24 mouse cellular contexts compared by ENCODE assay signal in the genomic region with DNA sequence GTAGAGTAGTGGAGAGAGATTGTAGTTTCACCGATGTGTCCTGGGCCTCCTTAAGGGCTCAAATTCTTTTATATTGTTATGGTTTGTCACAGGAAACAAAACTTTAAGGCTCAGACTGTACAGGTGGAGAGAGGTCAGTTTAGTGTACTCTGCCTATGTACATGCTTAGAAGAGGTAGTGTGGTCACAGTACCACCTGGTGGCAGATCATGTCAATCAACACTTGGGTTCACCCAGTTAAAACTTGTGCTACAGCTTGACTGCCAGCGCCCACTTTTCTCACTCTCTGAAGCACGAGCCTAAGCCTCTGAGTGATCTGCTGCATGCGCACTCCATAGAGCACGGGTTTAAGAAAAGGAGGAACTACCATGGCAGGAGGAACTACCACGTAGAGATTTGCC. TPM values are rescaled to one million over a fixed set of nuclear protein-coding genes. Genes with fewer than 3 reads are reported as not detected.
DNase-seq lines count a peak whose midpoint lies in the region; TF ChIP-seq lines count a peak whose summit lies in the region.
"Had no signal": no experiment of that assay in that cellular context is flagged by ENCODE, and none has a peak within 500 bp of the region (broad histone marks: within the 10 kb centered on the region; RNA-seq: fewer than 3 reads in every experiment).

No protein-coding gene starts in this region.

- no peak overlapping the region for H3K27ac ChIP-seq in layer of hippocampus, adult 2 months
- H3K27ac ChIP-seq: forebrain, embryonic 15.5 days; gastrocnemius, adult 2 months; heart, embryonic 10.5 days; limb, embryonic 12.5 days; neural tube, embryonic 13.5 days had no signal

- no peak overlapping the region for H3K4me3 ChIP-seq in layer of hippocampus, adult 2 months
- H3K4me3 ChIP-seq: forebrain, embryonic 15.5 days; gastrocnemius, adult 2 months; heart, embryonic 10.5 days; limb, embryonic 12.5 days; neural tube, embryonic 13.5 days had no signal

- peak; percentile 25; the same call in 1 of the 2 replicates for TF ChIP-seq CTCF in layer of hippocampus, adult 2 months (conservative IDR thresholded peaks at IDR 0.05)

- DNase-seq in layer of hippocampus, adult 2 months (ENCODE audit: low spot score in 2 of 2), result no peak
- DNase-seq in layer of hippocampus, adult 9-10 months (ENCODE audit: low spot score), result no peak
- peak; percentile 19 for DNase-seq in ES-CJ7 (ENCODE audit: low read depth, low spot score)
- DNase-seq in induced T-regulatory cell, adult 2 months (ENCODE audit: low read depth), result peak; percentile 4
- DNase-seq in thymus, postnatal 0 days (ENCODE audit: low spot score), result peak; percentile 38
- DNase-seq in right cerebral cortex, postnatal 4 days, result no peak
- no peak for DNase-seq in spleen, postnatal 10 days (ENCODE audit: low spot score in 2 of 2)
- DNase-seq: cerebellum, adult 8-10 months; embryo, embryonic 11 days; gastrocnemius, adult 2 months; kidney, postnatal 4 days; lung, postnatal 4 days; spleen, adult 18-20 months had no signal

RNA-seq across cellular contexts. Expression of a gene that starts 2.5 kb away (rescaled TPM):
- not detected for total RNA-seq in layer of hippocampus, adult 2 months (2021)
- 0.45 and 0.65 TPM in 2 replicates for polyA plus RNA-seq in thymus, postnatal 0 days (2015; fragmentation: Nextera tagmentation; extraction: Ambion mirVana)
- total RNA-seq: adrenal gland, adult 18-20 months; gastrocnemius, adult 2 months; heart, postnatal 25 days had no signal
- polyA plus RNA-seq: brain, embryonic 14.5 days; C2C12; forebrain, embryonic 15.5 days; heart, embryonic 10.5 days; inflammation-experienced regulatory T-cells, adult 6 months; limb, embryonic 12.5 days; midbrain, embryonic 16.5 days; neural tube, embryonic 13.5 days; Patski had no signal

RNA-seq across cellular contexts. Expression of a gene that starts 16.1 kb away (rescaled TPM):
- under 1 TPM; 0.20 to 0.26 TPM for total RNA-seq in layer of hippocampus, adult 2 months (2021)
- 0.08 and 0.10 TPM in 2 replicates for polyA plus RNA-seq in thymus, postnatal 0 days (2015; fragmentation: Nextera tagmentation; extraction: Ambion mirVana)
- total RNA-seq: adrenal gland, adult 18-20 months; gastrocnemius, adult 2 months; heart, postnatal 25 days had no signal
- polyA plus RNA-seq: C2C12 had no signal

RNA-seq across cellular contexts. Expression of a gene that starts 16.7 kb away (rescaled TPM):
- not detected for total RNA-seq in layer of hippocampus, adult 2 months (2021)
- not detected in 2 replicates for polyA plus RNA-seq in thymus, postnatal 0 days (2015; fragmentation: Nextera tagmentation; extraction: Ambion mirVana)
- total RNA-seq: adrenal gland, adult 18-20 months; gastrocnemius, adult 2 months; heart, postnatal 25 days had no signal
- polyA plus RNA-seq: brain, embryonic 14.5 days; C2C12; forebrain, embryonic 15.5 days; heart, embryonic 10.5 days; inflammation-experienced regulatory T-cells, adult 6 months; limb, embryonic 12.5 days; midbrain, embryonic 16.5 days; neural tube, embryonic 13.5 days; Patski had no signal

RNA-seq across cellular contexts. Expression of a gene that starts 24.0 kb away (rescaled TPM):
- not detected for total RNA-seq in layer of hippocampus, adult 2 months (2021)
- 0.10 TPM in 1 of 2 replicates, not detected in the other for polyA plus RNA-seq in thymus, postnatal 0 days (2015; fragmentation: Nextera tagmentation; extraction: Ambion mirVana)
- total RNA-seq: adrenal gland, adult 18-20 months; gastrocnemius, adult 2 months; heart, postnatal 25 days had no signal
- polyA plus RNA-seq: brain, embryonic 14.5 days; C2C12; forebrain, embryonic 15.5 days; heart, embryonic 10.5 days; inflammation-experienced regulatory T-cells, adult 6 months; limb, embryonic 12.5 days; midbrain, embryonic 16.5 days; neural tube, embryonic 13.5 days; Patski had no signal

RNA-seq across cellular contexts. Expression of a gene that starts 28.7 kb away (rescaled TPM):
- total RNA-seq in layer of hippocampus, adult 2 months (2021), result not detected
- not detected in 2 replicates for polyA plus RNA-seq in thymus, postnatal 0 days (2015; fragmentation: Nextera tagmentation; extraction: Ambion mirVana)
- total RNA-seq: adrenal gland, adult 18-20 months; gastrocnemius, adult 2 months; heart, postnatal 25 days had no signal
- polyA plus RNA-seq: brain, embryonic 14.5 days; C2C12; forebrain, embryonic 15.5 days; heart, embryonic 10.5 days; inflammation-experienced regulatory T-cells, adult 6 months; limb, embryonic 12.5 days; midbrain, embryonic 16.5 days; neural tube, embryonic 13.5 days; Patski had no signal

Comparison
In these comparisons a context has a peak if more than half of its experiments do, and no peak if none do; other contexts are left out.
1. DNase-seq: peak in ES-CJ7 (single experiment), induced T-regulatory cell, adult 2 months (single experiment) and thymus, postnatal 0 days (single experiment); none in layer of hippocampus, adult 2 months (0 of 2), layer of hippocampus, adult 9-10 months (single experiment), right cerebral cortex, postnatal 4 days (single experiment) and spleen, postnatal 10 days (0 of 2).